Mouse (Mus musculus): ENCODE data around the gene Mrps27. TPM values are rescaled to one million over a fixed set of nuclear protein-coding genes. Genes with fewer than 3 reads are reported as not detected.

Gene Mrps27
- polyA plus RNA-seq (2015; fragmentation: Nextera tagmentation; extraction: Ambion mirVana), result 62.2 and 62.3 TPM in 2 replicates

GRCm38 (mm10) chr13:99344599-99345575, at the start of gene Mrps27, which contains the start of gene Ptcd2:
TSS of gene Mrps27 (plus strand) at chr13:99344786.
TSS of gene Ptcd2 (minus strand) at chr13:99344705.
- Histone ChIP-seq H3K4me2 (peak within 1 kb of the TSS; percentile 75), H3K9me3 (no peaks in the 10 kb centered on the region), H3K27ac (peak within 1 kb of the TSS; percentile 84), H3K4me1 (peaks cover 16% of the 10 kb centered on the region), H3K4me3 (peak within 1 kb of the TSS; percentile 82), H3K36me3 (peaks cover 36% of the 10 kb centered on the region), H3K9ac (peak within 1 kb of the TSS; percentile 78), H3K27me3 (no peaks in the 10 kb centered on the region)
- 2% methylated on average over 39 of the region's 39 CpGs for WGBS
- peak; percentile 99 for ATAC-seq (ENCODE audit: borderline replicate concordance, extremely low read depth, low FRiP score, low TSS enrichment)

- WGBS, result 75% methylated on average over 5 of the region's 5 CpGs
- Histone ChIP-seq H3K4me2 (no peak overlapping the region), H3K36me3 (no peaks in the 10 kb centered on the region), H3K9ac (no peak overlapping the region), H3K4me1 (peaks cover 13% of the 10 kb centered on the region), H3K9me3 (no peaks in the 10 kb centered on the region), H3K27me3 (no peaks in the 10 kb centered on the region), H3K4me3 (no peak overlapping the region), H3K27ac (no peak overlapping the region)
- no peak for ATAC-seq (ENCODE audit: borderline replicate concordance, extremely low read depth, low FRiP score, low TSS enrichment)
Measured at GRCm38 (mm10) chr13:99299921-99300320, 44.7 kb upstream of the Mrps27 start.

- Histone ChIP-seq H3K27me3 (no peaks in the 10 kb centered on the region), H3K4me3 (no peak overlapping the region), H3K9me3 (no peaks in the 10 kb centered on the region), H3K4me1 (peaks cover 13% of the 10 kb centered on the region), H3K27ac (no peak overlapping the region), H3K36me3 (no peaks in the 10 kb centered on the region), H3K4me2 (no peak overlapping the region), H3K9ac (no peak overlapping the region)
- WGBS, result 31% methylated on average over 5 of the region's 5 CpGs
- ATAC-seq (ENCODE audit: borderline replicate concordance, extremely low read depth, low FRiP score, low TSS enrichment), result peak; percentile 45; the same call in 1 of the 2 replicates
Measured at GRCm38 (mm10) chr13:99303846-99304245, 40.7 kb upstream of the Mrps27 start.

GRCm38 (mm10) chr13:99304365-99304764, 40.2 kb upstream of the Mrps27 start:
- H3K27ac ChIP-seq, result no peak overlapping the region
- ATAC-seq (ENCODE audit: borderline replicate concordance, extremely low read depth, low FRiP score, low TSS enrichment), result peak; percentile 25; the same call in 1 of the 2 replicates
- H3K9ac ChIP-seq, result no peak overlapping the region
- H3K4me1 ChIP-seq, result peaks cover 11% of the 10 kb centered on the region
- no peaks in the 10 kb centered on the region for H3K9me3 ChIP-seq
- no peak overlapping the region for H3K4me3 ChIP-seq
- no peaks in the 10 kb centered on the region for H3K27me3 ChIP-seq
- H3K36me3 ChIP-seq, result no peaks in the 10 kb centered on the region
- 37% methylated on average over 11 of the region's 11 CpGs for WGBS
- no peak overlapping the region for H3K4me2 ChIP-seq

GRCm38 (mm10) chr13:99305186-99305585, 39.4 kb upstream of the Mrps27 start:
- Histone ChIP-seq H3K4me3 (no peak overlapping the region), H3K27ac (no peak overlapping the region), H3K4me2 (no peak overlapping the region), H3K36me3 (no peaks in the 10 kb centered on the region), H3K9me3 (no peaks in the 10 kb centered on the region), H3K9ac (no peak overlapping the region), H3K4me1 (peaks cover 9% of the 10 kb centered on the region), H3K27me3 (no peaks in the 10 kb centered on the region)
- WGBS, result 67% methylated on average over 1 of the region's 1 CpGs
- no peak for ATAC-seq (ENCODE audit: borderline replicate concordance, extremely low read depth, low FRiP score, low TSS enrichment)

GRCm38 (mm10) chr13:99306164-99306563, 38.4 kb upstream of the Mrps27 start:
- no peak overlapping the region for H3K27ac ChIP-seq
- H3K4me3 ChIP-seq, result no peak overlapping the region
- H3K9ac ChIP-seq, result no peak overlapping the region
- ATAC-seq (ENCODE audit: borderline replicate concordance, extremely low read depth, low FRiP score, low TSS enrichment), result no peak
- no peaks in the 10 kb centered on the region for H3K27me3 ChIP-seq
- no peaks in the 10 kb centered on the region for H3K9me3 ChIP-seq
- no peak overlapping the region for H3K4me2 ChIP-seq
- no peaks in the 10 kb centered on the region for H3K36me3 ChIP-seq
- H3K4me1 ChIP-seq, result peaks cover 9% of the 10 kb centered on the region
- 78% methylated on average over 8 of the region's 8 CpGs for WGBS

GRCm38 (mm10) chr13:99307930-99308359, 36.6 kb upstream of the Mrps27 start:
- H3K9me3 ChIP-seq, result no peaks in the 10 kb centered on the region
- WGBS, result 33% methylated on average over 5 of the region's 5 CpGs
- H3K36me3 ChIP-seq, result no peaks in the 10 kb centered on the region
- peaks cover 9% of the 10 kb centered on the region for H3K4me1 ChIP-seq
- no peak overlapping the region for H3K4me2 ChIP-seq
- H3K27ac ChIP-seq, result no peak overlapping the region
- ATAC-seq (ENCODE audit: borderline replicate concordance, extremely low read depth, low FRiP score, low TSS enrichment), result no peak
- H3K9ac ChIP-seq, result no peak overlapping the region
- H3K27me3 ChIP-seq, result no peaks in the 10 kb centered on the region
- H3K4me3 ChIP-seq, result no peak overlapping the region

- no peak for ATAC-seq (ENCODE audit: borderline replicate concordance, extremely low read depth, low FRiP score, low TSS enrichment)
- Histone ChIP-seq H3K36me3 (no peaks in the 10 kb centered on the region), H3K4me2 (no peak overlapping the region), H3K27ac (no peak overlapping the region), H3K9ac (no peak overlapping the region), H3K9me3 (no peaks in the 10 kb centered on the region), H3K27me3 (no peaks in the 10 kb centered on the region), H3K4me3 (no peak overlapping the region), H3K4me1 (peaks cover 9% of the 10 kb centered on the region)
- 76% methylated on average over 8 of the region's 8 CpGs for WGBS
Measured at GRCm38 (mm10) chr13:99308393-99308792, 36.2 kb upstream of the Mrps27 start.

GRCm38 (mm10) chr13:99314098-99314497, 30.5 kb upstream of the Mrps27 start:
- H3K27me3 ChIP-seq, result no peaks in the 10 kb centered on the region
- no peak overlapping the region for H3K4me3 ChIP-seq
- H3K9me3 ChIP-seq, result no peaks in the 10 kb centered on the region
- no peak for ATAC-seq (ENCODE audit: borderline replicate concordance, extremely low read depth, low FRiP score, low TSS enrichment)
- no peak overlapping the region for H3K4me2 ChIP-seq
- no peaks in the 10 kb centered on the region for H3K4me1 ChIP-seq
- no peaks in the 10 kb centered on the region for H3K36me3 ChIP-seq
- H3K27ac ChIP-seq, result no peak overlapping the region
- 86% methylated on average over 5 of the region's 5 CpGs for WGBS
- no peak overlapping the region for H3K9ac ChIP-seq

- H3K27ac ChIP-seq, result no peak overlapping the region
- no peaks in the 10 kb centered on the region for H3K27me3 ChIP-seq
- no peak overlapping the region for H3K9ac ChIP-seq
- WGBS, result 77% methylated on average over 15 of the region's 15 CpGs
- no peaks in the 10 kb centered on the region for H3K9me3 ChIP-seq
- no peak overlapping the region for H3K4me3 ChIP-seq
- ATAC-seq (ENCODE audit: borderline replicate concordance, extremely low read depth, low FRiP score, low TSS enrichment), result no peak
- H3K36me3 ChIP-seq, result peaks cover 3% of the 10 kb centered on the region
- H3K4me2 ChIP-seq, result no peak overlapping the region
- no peaks in the 10 kb centered on the region for H3K4me1 ChIP-seq
Measured at GRCm38 (mm10) chr13:99314657-99315181, 29.9 kb upstream of the Mrps27 start.

- no peak overlapping the region for H3K4me3 ChIP-seq
- H3K27me3 ChIP-seq, result no peaks in the 10 kb centered on the region
- 82% methylated on average over 6 of the region's 6 CpGs for WGBS
- H3K36me3 ChIP-seq, result peaks cover 17% of the 10 kb centered on the region
- H3K4me2 ChIP-seq, result no peak overlapping the region
- H3K4me1 ChIP-seq, result no peaks in the 10 kb centered on the region
- H3K9me3 ChIP-seq, result no peaks in the 10 kb centered on the region
- H3K27ac ChIP-seq, result no peak overlapping the region
- H3K9ac ChIP-seq, result no peak overlapping the region
- no peak for ATAC-seq (ENCODE audit: borderline replicate concordance, extremely low read depth, low FRiP score, low TSS enrichment)
Measured at GRCm38 (mm10) chr13:99316366-99316765, 28.2 kb upstream of the Mrps27 start.

- no peaks in the 10 kb centered on the region for H3K4me1 ChIP-seq
- 47% methylated on average over 4 of the region's 4 CpGs for WGBS
- H3K4me3 ChIP-seq, result no peak overlapping the region
- ATAC-seq (ENCODE audit: borderline replicate concordance, extremely low read depth, low FRiP score, low TSS enrichment), result no peak
- no peak overlapping the region for H3K27ac ChIP-seq
- H3K9me3 ChIP-seq, result no peaks in the 10 kb centered on the region
- H3K9ac ChIP-seq, result no peak overlapping the region
- H3K27me3 ChIP-seq, result no peaks in the 10 kb centered on the region
- H3K36me3 ChIP-seq, result peaks cover 17% of the 10 kb centered on the region
- no peak overlapping the region for H3K4me2 ChIP-seq
Measured at GRCm38 (mm10) chr13:99317058-99317457, 27.5 kb upstream of the Mrps27 start.
